Mouse (Mus musculus) layer of hippocampus, adult 8-10 months (tissue): ENCODE results near the gene Rab3ip. TPM values are rescaled to one million over a fixed set of nuclear protein-coding genes. Genes with fewer than 3 reads are reported as not detected.

Source experiments
- DNase-seq, 2 experiments: peaks; one replicate each; pipeline ENCODE4 v3.0.0; 2022; ENCODE audit warnings: low spot score in 2 of 2
- total RNA-seq, 4 experiments: library from RNA; stranded (reverse); gene quantifications; 2 replicates each; pipeline ENCODE4 v1.2.4; 2022

The Rab3ip gene
- total RNA-seq, 4 experiments from 2014 or later: 47.1 to 62.3 (median 58.9) TPM

- no peak for DNase-seq
Observed at GRCm38 (mm10) chr10:116921416-116921815, 29.2 kb downstream of the Rab3ip start.

GRCm38 (mm10) chr10:116920641-116921040 is 29.9 kb downstream of the Rab3ip start:
- no peak for DNase-seq

DNA sequence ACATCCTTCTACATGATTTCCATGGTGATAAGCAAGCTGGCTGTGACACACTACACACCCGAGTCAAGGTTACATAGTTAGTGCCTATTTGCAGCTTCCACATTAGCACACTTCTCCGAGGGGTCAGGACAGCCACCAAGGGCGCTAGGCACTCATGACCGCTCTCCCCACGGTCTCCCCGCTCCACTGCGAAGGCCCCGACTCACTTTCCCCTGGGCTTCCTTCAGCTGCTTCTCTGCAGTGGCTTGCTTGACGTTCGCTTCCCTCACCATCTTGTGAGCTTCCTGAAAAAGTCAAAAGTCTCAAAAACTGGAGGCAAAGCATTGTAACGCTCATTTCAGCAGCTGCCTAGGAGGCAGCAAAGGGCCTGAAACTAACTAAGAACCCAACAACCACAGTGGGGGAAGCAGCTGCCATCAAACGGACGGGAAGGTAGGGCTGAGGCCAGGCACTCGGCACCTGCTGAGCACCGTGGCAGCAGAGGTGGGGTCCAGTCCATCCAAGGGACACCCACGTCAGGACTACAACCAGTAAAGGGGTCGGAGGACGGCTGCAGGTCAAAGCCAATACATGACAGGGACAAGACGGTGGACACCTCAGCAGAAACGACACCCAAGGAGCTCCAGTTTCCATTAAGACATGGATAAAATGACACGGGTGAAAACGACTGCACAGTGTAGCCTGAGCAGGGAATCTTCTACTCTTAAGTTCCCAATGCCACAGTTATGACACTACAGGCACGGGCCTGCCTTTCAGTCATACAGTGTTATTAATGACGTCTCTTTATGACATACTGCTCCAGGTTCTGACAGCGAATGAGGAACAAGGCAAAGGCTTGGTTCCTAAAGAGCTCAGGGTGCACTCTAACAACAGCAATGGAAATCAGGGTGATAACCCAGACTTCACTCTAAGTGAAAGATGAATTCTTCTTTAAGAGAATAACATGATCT is 30.9 kb downstream of the Rab3ip start:
- DNase-seq: no peak

DNA sequence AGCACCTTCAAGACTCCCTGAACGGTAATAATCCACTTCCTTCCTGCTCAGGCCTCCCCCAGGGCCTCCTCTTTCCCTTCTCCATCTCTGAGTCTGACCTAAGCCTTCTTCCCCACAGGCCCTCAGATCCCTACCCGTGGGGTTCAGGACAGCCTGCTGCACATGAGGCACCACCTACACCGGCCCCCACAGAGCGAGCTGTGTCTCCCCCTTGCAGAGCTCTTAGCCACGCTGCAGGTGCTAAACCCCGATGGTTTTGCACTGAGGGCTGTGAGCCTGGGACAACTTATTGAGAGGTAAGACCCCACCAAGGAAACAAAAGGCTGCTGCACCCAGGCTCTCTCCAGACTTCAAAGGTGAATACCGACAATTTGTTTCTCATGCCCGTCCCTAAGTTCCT is 34.0 kb downstream of the Rab3ip start:
- no peak for DNase-seq

DNA sequence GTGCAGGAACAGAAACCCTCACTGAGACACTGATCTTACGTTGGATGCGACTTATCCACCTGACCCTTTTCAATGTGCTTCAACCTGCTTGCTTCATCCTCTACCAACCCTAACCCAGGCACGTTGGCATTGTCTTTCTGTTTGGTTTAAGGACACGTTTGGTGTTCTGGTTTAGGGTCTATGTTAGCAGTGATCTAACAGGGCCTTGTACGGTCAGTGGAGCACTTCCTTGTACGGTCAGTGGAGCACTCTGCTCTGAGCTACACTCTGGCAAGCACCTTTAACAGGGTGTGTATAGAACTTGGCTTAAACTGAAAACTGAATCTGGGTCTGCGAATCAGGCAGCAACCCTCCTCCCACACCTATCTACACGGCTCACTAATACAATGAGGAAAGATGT is 35.3 kb downstream of the Rab3ip start:
- DNase-seq: no peak

DNA sequence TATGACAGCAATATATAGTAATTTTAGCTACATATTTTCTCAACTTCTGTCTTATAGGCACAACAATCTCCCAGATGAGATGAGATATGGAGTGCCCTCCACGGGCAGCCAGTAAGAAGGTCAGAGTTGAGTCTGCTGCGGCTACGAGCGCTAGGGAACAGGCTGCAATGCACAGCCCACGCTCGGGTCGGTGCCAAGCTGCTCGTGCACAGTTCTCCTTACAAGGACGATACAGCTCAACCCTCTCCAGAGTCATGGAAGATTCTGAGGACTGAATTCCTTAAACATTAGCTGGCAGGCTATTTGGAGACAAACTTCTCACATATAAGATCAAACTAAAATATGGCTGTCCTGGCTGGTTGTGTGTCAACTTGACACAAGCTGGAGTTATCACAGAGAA is 36.0 kb downstream of the Rab3ip start:
- no peak for DNase-seq

GRCm38 (mm10) chr10:116913647-116914273 is 36.8 kb downstream of the Rab3ip start:
- DNase-seq: no peak

- no peak for DNase-seq
Observed at GRCm38 (mm10) chr10:116912850-116913249, 37.7 kb downstream of the Rab3ip start.

GRCm38 (mm10) chr10:116908901-116909642 is 41.5 kb downstream of the Rab3ip start:
- no peak for DNase-seq

- DNase-seq: no peak
Observed at GRCm38 (mm10) chr10:116906794-116907193, 43.8 kb downstream of the Rab3ip start.

DNA sequence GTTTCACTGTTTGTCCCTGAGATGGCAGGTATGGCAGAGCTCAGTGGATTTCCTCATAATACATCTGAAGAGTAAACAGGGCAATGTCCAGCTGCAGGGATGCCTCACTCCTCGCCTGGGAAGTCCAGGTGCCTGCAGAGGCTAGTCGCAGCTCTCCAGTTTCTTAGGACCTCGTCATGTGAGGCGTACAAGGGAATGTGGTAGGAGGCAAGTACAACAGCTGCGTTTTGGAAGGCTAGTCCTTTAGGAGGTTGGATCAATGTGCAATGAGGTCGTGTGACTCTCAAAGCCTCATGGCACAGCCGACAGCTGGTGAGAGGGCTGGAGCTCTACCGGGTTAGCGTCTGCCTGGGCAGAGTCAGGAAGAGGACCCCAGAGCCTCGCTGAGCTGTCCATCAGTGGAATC is 46.1 kb downstream of the Rab3ip start:
- no peak for DNase-seq

DNA sequence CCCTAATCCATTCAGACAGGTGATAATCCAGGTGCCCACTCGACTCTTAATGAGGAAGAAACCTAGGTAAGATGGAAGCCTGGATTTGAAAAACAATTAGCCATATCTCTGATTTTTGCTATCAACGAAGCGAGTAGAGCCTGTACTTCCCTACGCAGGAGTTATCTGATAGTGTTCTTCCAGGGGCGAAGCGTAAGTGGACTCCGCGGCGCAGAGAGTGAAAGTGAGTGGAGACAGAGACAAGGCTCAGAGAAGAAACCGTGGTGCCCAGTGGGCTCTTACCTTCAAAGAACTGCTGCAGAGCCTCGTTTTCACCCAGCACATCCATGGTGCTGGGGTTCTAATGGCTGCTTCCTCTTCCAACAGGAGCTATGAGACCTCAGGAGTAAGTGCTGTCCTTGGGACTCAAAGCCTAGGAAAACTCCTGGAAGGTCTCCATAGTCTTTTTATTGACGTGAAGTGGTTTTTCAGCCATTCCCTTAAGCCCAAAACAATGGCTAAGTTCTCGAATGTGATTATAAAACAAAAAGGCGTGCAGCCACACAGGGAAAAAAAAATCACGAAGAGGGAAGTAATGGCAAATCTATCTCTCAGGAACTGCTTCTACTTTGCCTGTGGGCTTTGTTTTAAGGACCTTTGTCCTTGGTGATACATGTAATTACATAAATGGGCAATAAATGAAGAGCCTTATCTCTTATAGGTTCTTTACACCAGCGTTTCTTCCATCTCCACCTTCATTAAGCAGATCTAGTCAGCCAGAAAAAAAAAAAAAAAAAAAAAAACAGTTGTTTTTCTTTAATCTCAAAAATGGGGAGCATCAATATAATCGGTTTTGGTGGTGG is 54.0 kb downstream of the Rab3ip start, which contains the start of gene Myrfl:
Gene Myrfl, minus strand, starts transcription at position 584 of the 842 bp plus-strand sequence.
- DNase-seq: no peak

GRCm38 (mm10) chr10:116895108-116895833 is 55.3 kb downstream of the Rab3ip start:
- no peak for DNase-seq

GRCm38 (mm10) chr10:116894540-116894939 is 56.0 kb downstream of the Rab3ip start:
- no peak for DNase-seq

DNA sequence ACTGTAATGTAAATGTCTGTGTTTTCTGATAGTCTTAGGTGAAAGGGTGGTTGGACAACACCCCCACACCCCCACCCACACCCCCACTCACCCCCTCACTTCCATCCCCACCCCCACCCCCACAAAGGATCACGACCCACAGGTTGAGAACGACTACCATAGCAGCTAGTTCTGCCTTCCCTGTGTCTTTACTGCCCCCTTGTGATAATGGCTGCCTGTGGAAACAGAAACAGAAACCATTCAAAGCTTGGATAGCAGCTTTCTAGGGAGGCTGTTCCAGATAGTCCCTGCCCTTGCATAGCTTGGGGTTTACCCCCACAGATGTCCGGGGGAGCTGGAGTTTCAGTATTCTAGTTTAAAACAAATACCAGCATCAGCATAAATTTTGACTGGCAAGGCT is 56.8 kb downstream of the Rab3ip start:
- no peak for DNase-seq

GRCm38 (mm10) chr10:116890587-116890986 is 60.0 kb downstream of the Rab3ip start:
- no peak for DNase-seq

DNA sequence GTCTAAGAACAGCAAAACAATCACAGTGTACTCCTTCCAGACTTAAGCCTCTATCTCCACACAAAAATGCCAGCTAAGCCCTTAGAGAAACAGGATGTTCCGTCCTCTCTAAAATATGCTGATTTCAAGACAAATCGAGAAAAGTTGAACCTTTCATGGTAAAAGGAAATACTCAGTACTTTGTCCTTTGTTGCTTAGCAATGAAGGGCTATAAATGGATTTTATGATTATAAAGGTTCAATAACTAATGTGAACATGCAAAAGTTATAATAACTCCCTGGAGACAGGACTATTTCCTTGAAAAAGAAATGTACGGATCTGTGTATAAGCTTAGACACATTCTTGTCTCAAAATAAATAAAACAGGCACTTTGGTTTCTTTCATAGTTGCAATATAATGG is 66.0 kb downstream of the Rab3ip start:
- DNase-seq: no peak

- no peak for DNase-seq
Observed at GRCm38 (mm10) chr10:116883531-116883930, 67.0 kb downstream of the Rab3ip start.

GRCm38 (mm10) chr10:116877436-116877835 is 73.1 kb downstream of the Rab3ip start:
- DNase-seq: no peak

DNA sequence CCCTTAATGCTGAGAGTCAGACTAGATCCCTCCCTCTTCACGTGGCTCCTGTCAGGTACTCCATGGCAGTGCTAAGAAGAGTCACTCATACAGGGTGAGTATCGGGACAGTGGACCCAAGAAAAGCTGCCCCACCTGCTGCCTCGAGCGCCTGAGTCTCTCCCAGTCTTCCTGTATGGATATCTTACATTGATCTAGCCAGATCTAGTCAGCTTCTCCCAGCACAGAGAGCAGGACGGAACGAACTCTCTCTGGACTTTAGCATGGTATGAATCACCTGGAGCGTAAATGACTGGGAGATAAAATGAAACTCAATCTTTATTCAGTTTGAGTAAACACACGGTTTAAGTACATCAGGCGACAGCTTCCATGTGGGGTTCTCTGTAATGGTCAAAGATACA is 76.1 kb downstream of the Rab3ip start:
- DNase-seq: no peak
